Mouse (Mus musculus) brain, embryonic 14.5 days (tissue): ENCODE results near the gene Crb3. TPM values are rescaled to one million over a fixed set of nuclear protein-coding genes. Genes with fewer than 3 reads are reported as not detected.

Source experiments
- DNase-seq: peaks from one replicate; pipeline ENCODE4 v3.0.0-alpha.2; 2011; ENCODE audit warnings: low read depth
- CTCF ChIP-seq: fragments of 200-500 bp; IDR thresholded peaks from 2 replicates; pipeline ENCODE4 v1.5.1; 2012; ENCODE audit warnings: inconsistent platforms, mild to moderate bottlenecking, moderate library complexity, borderline replicate concordance; ENCODE audit not compliant: insufficient read depth, insufficient read length; ENCODE audit errors: extremely low read depth
- POLR2A ChIP-seq: fragments of 200-500 bp; IDR thresholded peaks from 2 replicates; pipeline ENCODE4 v1.6.1; 2012; ENCODE audit warnings: mild to moderate bottlenecking, inconsistent platforms, borderline replicate concordance; ENCODE audit not compliant: poor library complexity, insufficient read depth, insufficient read length, severe bottlenecking; ENCODE audit errors: extremely low read depth
- polyA plus RNA-seq: library from polyadenylated mRNA; depleted of rRNA; stranded (reverse); fragments of >200 nt; gene quantifications from 2 replicates; pipeline ENCODE4 v1.2.3, GENCODE M21; 2012

Crb3 gene
- polyA plus RNA-seq, 1 experiment: 3.2 TPM

GRCm38 (mm10) chr17:57095855-57096622 is 37.1 kb downstream of the Crb3 start:
- peak; percentile 77 for DNase-seq
- TF ChIP-seq CTCF (no peak), POLR2A (no peak)

GRCm38 (mm10) chr17:57096623-57096920 is 37.7 kb downstream of the Crb3 start:
- TF ChIP-seq CTCF: peak; percentile 95
- no peak for TF ChIP-seq POLR2A
- DNase-seq: peak; percentile 81

- TF ChIP-seq POLR2A (no peak), CTCF (no peak)
- no peak for DNase-seq
Observed at GRCm38 (mm10) chr17:57098321-57098720, 39.4 kb downstream of the Crb3 start.

GRCm38 (mm10) chr17:57099629-57100325 is 40.9 kb downstream of the Crb3 start:
- peak; percentile 39 for DNase-seq

GRCm38 (mm10) chr17:57102276-57102675 is 43.4 kb downstream of the Crb3 start:
- TF ChIP-seq CTCF (no peak), POLR2A (no peak)
- DNase-seq: no peak

More at GRCm38 (mm10) chr17:57099629-57100325, 40.9 kb downstream of the Crb3 start:
- TF ChIP-seq POLR2A: no peak

- DNase-seq: no peak
- TF ChIP-seq CTCF (no peak), POLR2A (no peak)
Observed at GRCm38 (mm10) chr17:57104496-57104895, 45.6 kb downstream of the Crb3 start.

GRCm38 (mm10) chr17:57105181-57106034 is 46.5 kb downstream of the Crb3 start, which contains the start of gene Tnfsf9:
Gene Tnfsf9 (plus strand): TSS chr17:57105325.
- peak; percentile 83 for DNase-seq
- TF ChIP-seq POLR2A (peak; percentile 14; the same call in 1 of the 2 replicates), CTCF (no peak)

GRCm38 (mm10) chr17:57106035-57106368 is 47.1 kb downstream of the Crb3 start:
- no peak for DNase-seq
- TF ChIP-seq CTCF (no peak), POLR2A (no peak)

- no peak for DNase-seq
- no peak for TF ChIP-seq POLR2A
Observed at GRCm38 (mm10) chr17:57107064-57107463, 48.2 kb downstream of the Crb3 start.

GRCm38 (mm10) chr17:57108040-57108665 is 49.2 kb downstream of the Crb3 start:
- no peak for DNase-seq
- TF ChIP-seq CTCF (no peak), POLR2A (no peak)

GRCm38 (mm10) chr17:57108666-57109171 is 49.8 kb downstream of the Crb3 start:
- DNase-seq: no peak
- no peak for TF ChIP-seq POLR2A
- no peak for TF ChIP-seq CTCF
